ENCODE assay signal across 18 mouse cellular contexts in the genomic region with DNA sequence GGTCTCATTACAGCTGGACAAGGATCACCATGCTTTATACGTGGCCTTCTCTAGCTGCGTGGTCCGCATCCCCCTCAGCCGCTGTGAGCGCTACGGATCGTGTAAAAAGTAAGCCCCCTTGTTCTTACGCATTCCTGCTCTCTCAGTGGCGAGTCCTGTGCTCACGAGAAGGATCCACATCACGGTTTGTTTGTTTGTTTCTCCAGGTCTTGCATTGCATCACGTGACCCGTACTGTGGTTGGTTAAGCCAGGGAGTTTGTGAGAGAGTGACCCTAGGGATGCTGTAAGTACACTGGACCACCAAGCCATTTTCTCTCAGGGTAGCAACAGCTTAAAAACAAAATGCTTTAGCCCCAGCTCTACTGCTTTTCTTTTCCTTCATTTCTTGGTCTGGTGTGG.
A peak's percentile ranks its signal among the peaks of the same experiment; 100 is the strongest.
DNase-seq lines count a peak whose midpoint lies in the region; TF ChIP-seq lines count a peak whose summit lies in the region.
"Had no signal": no experiment of that assay in that cellular context is flagged by ENCODE, and none has a peak within 500 bp of the region (broad histone marks: within the 10 kb centered on the region; RNA-seq: fewer than 3 reads in every experiment).

No protein-coding gene starts in this region.

- no peak overlapping the region for H3K4me3 ChIP-seq in gastrocnemius, adult 2 months
- no peak overlapping the region for H3K4me3 ChIP-seq in heart, embryonic 10.5 days
- no peak overlapping the region for H3K4me3 ChIP-seq in heart, adult 2 months
- H3K4me3 ChIP-seq: embryonic facial prominence, embryonic 10.5 days; embryonic facial prominence, embryonic 12.5 days; forebrain, embryonic 13.5 days had no signal

- H3K36me3 ChIP-seq in heart, embryonic 10.5 days, result peaks cover 83% of the 10 kb centered on the region
- H3K36me3 ChIP-seq in heart, adult 2 months (ENCODE audit: control insufficient read depth, insufficient read depth, low read length), result peaks cover 26% of the 10 kb centered on the region

- TF ChIP-seq POLR2A in heart, adult 2 months (IDR thresholded peaks at IDR 0.05; ENCODE audit: insufficient read depth, low read depth, low read length), result no peak
- no peak for TF ChIP-seq POLR2A in brain, embryonic 14.5 days (IDR thresholded peaks at IDR 0.05; ENCODE audit: borderline replicate concordance, extremely low read depth, insufficient read depth, insufficient read length, poor library complexity, severe bottlenecking)

- H3K9ac ChIP-seq in heart, adult 2 months (ENCODE audit: low read depth, low read length), result no peak overlapping the region
- H3K9ac ChIP-seq: embryonic facial prominence, embryonic 12.5 days; forebrain, embryonic 13.5 days; forebrain, postnatal 0 days had no signal

- H3K4me1 ChIP-seq in heart, embryonic 10.5 days, result peaks cover 13% of the 10 kb centered on the region
- no peaks in the 10 kb centered on the region; the same call in 1 of the 2 replicates for H3K4me1 ChIP-seq in heart, adult 2 months (ENCODE audit: control insufficient read depth, insufficient read depth, low read length)
- H3K4me1 ChIP-seq: embryonic facial prominence, embryonic 12.5 days had no signal

- H3K9me3 ChIP-seq in heart, embryonic 10.5 days, result no peaks in the 10 kb centered on the region
- H3K9me3 ChIP-seq: embryonic facial prominence, embryonic 10.5 days; embryonic facial prominence, embryonic 12.5 days; forebrain, embryonic 13.5 days had no signal

- TF ChIP-seq EP300 in heart, adult 2 months (IDR thresholded peaks at IDR 0.05; ENCODE audit: insufficient read depth, low read depth, low read length), result no peak

- H3K27ac ChIP-seq in gastrocnemius, adult 2 months, result peak overlapping the region; percentile 48
- no peak overlapping the region for H3K27ac ChIP-seq in heart, embryonic 10.5 days
- no peak overlapping the region for H3K27ac ChIP-seq in heart, adult 2 months
- H3K27ac ChIP-seq: embryonic facial prominence, embryonic 10.5 days; embryonic facial prominence, embryonic 12.5 days; forebrain, embryonic 13.5 days had no signal

- H3K79me2 ChIP-seq in heart, adult 2 months (replicated peaks; ENCODE audit: control insufficient read depth, insufficient read depth, low read length), result no peaks in the 10 kb centered on the region; the same call in 1 of the 2 replicates

- WGBS in heart, embryonic 10.5 days, result 93% methylated on average over 13 of the region's 13 CpGs
- 96% methylated on average over 13 of the region's 13 CpGs for WGBS in heart, adult 2 months

- intact Hi-C loops in gastrocnemius, adult 2 months (cut with DNase I), result loop anchor here (5.0 kb wide), 1 partner anchor 47 kb away; no protein-coding TSS in a partner anchor
- intact Hi-C loops in gastrocnemius, postnatal 14 days (cut with DNase I; ENCODE audit: low total_unique reads), result no loop called here
- intact Hi-C loops in heart, adult 2 months (cut with DNase I), result no loop called here

- H3K27me3 ChIP-seq in heart, embryonic 10.5 days (ENCODE audit: insufficient read depth, poor library complexity, severe bottlenecking), result no peaks in the 10 kb centered on the region
- no peaks in the 10 kb centered on the region for H3K27me3 ChIP-seq in heart, adult 2 months (ENCODE audit: control insufficient read depth, insufficient read depth, low read length)
- H3K27me3 ChIP-seq: embryonic facial prominence, embryonic 12.5 days; forebrain, embryonic 13.5 days had no signal

- TF ChIP-seq CTCF in gastrocnemius, adult 2 months (IDR thresholded peaks at IDR 0.05), result no peak
- TF ChIP-seq CTCF in heart, adult 2 months (IDR thresholded peaks at IDR 0.05), result no peak
- TF ChIP-seq CTCF in brain, embryonic 14.5 days (IDR thresholded peaks at IDR 0.05; ENCODE audit: borderline replicate concordance, extremely low read depth, insufficient read depth, insufficient read length), result no peak

- DNase-seq in gastrocnemius, adult 2 months, result no peak
- DNase-seq in gastrocnemius, postnatal 14 days, result no peak
- DNase-seq in heart, embryonic 10.5 days (ENCODE audit: low spot score), result peak; percentile 33
- DNase-seq in heart, adult 2 months, result no peak
- peak; percentile 39 for DNase-seq in brain, embryonic 14.5 days (ENCODE audit: low read depth)
- no peak for DNase-seq in frontal cortex, adult 2 months (ENCODE audit: extremely low spot score in 1 of 2, low spot score in 1 of 2)
- DNase-seq: adrenal gland, adult 2 months; adrenal gland, postnatal 10 days; adrenal gland, postnatal 25 days; cerebellum, adult 11-12 months; cerebellum, adult 2 months; cerebellum, adult 9-10 months; cerebellum, postnatal 10 days; cerebellum, postnatal 25 days; forebrain, postnatal 0 days had no signal

Comparison
In these comparisons a context has a peak if more than half of its experiments do, and no peak if none do; other contexts are left out.
1. DNase-seq: peak in heart, embryonic 10.5 days (single experiment) and brain, embryonic 14.5 days (single experiment); none in gastrocnemius, adult 2 months (single experiment), gastrocnemius, postnatal 14 days (single experiment), heart, adult 2 months (0 of 2) and frontal cortex, adult 2 months (0 of 2).